Mouse (Mus musculus): ENCODE measurements around the gene Slc9a1. TPM values are rescaled to one million over a fixed set of nuclear protein-coding genes. Genes with fewer than 3 reads are reported as not detected.

Slc9a1 gene
- polyA plus RNA-seq, 1 experiment from 2014 or later, result 9.3 TPM

- 47% methylated on average over 6 of the region's 6 CpGs for WGBS
- H3K9me3 ChIP-seq, result no peaks in the 10 kb centered on the region
- H3K4me2 ChIP-seq, result 0 out of 2 replicates have a peak overlapping the region, but pooled peaks have one; percentile 1
- peak; percentile 47; the same call in 1 of the 2 replicates for ATAC-seq (ENCODE audit: insufficient read depth, low FRiP score, low read depth)
- peaks cover 26% of the 10 kb centered on the region for H3K4me1 ChIP-seq
- H3K27me3 ChIP-seq (replicated peaks), result no peaks in the 10 kb centered on the region
- H3K9ac ChIP-seq, result no peak overlapping the region
- H3K36me3 ChIP-seq, result no peaks in the 10 kb centered on the region
- peak overlapping the region; percentile 70 for H3K27ac ChIP-seq
- H3K4me3 ChIP-seq (replicated peaks), result no peak overlapping the region
These were observed 37.7 kb downstream of the Slc9a1 start for GRCm38 (mm10) chr4:133407114-133407787.

GRCm38 (mm10) chr4:133408006-133408405, 38.5 kb downstream of the Slc9a1 start:
- WGBS, result 37% methylated on average over 7 of the region's 7 CpGs
- Histone ChIP-seq H3K9me3 (no peaks in the 10 kb centered on the region), H3K4me3 (replicated peaks) (no peak overlapping the region), H3K4me2 (0 out of 2 replicates have a peak overlapping the region, but pooled peaks have one; percentile 1), H3K27me3 (replicated peaks) (no peaks in the 10 kb centered on the region), H3K4me1 (peaks cover 26% of the 10 kb centered on the region), H3K36me3 (no peaks in the 10 kb centered on the region; the same call in 1 of the 2 replicates), H3K27ac (peak overlapping the region; percentile 70), H3K9ac (no peak overlapping the region; the same call in 1 of the 2 replicates)
- no peak for ATAC-seq (ENCODE audit: insufficient read depth, low FRiP score, low read depth)

GRCm38 (mm10) chr4:133410994-133411393, 41.5 kb downstream of the Slc9a1 start:
- no peak overlapping the region for H3K9ac ChIP-seq
- no peak overlapping the region for H3K4me2 ChIP-seq
- WGBS, result 87% methylated on average over 14 of the region's 14 CpGs
- peaks cover 26% of the 10 kb centered on the region for H3K4me1 ChIP-seq
- H3K9me3 ChIP-seq, result no peaks in the 10 kb centered on the region
- no peak overlapping the region for H3K4me3 ChIP-seq (replicated peaks)
- H3K27ac ChIP-seq, result no peak overlapping the region
- ATAC-seq (ENCODE audit: insufficient read depth, low FRiP score, low read depth), result no peak
- no peaks in the 10 kb centered on the region for H3K27me3 ChIP-seq (replicated peaks)
- no peaks in the 10 kb centered on the region; the same call in 1 of the 2 replicates for H3K36me3 ChIP-seq

- ATAC-seq (ENCODE audit: insufficient read depth, low FRiP score, low read depth), result no peak
- Histone ChIP-seq H3K36me3 (no peaks in the 10 kb centered on the region; the same call in 1 of the 2 replicates), H3K27ac (no peak overlapping the region), H3K9ac (no peak overlapping the region), H3K4me2 (no peak overlapping the region), H3K4me1 (peaks cover 17% of the 10 kb centered on the region), H3K9me3 (no peaks in the 10 kb centered on the region), H3K4me3 (replicated peaks) (no peak overlapping the region), H3K27me3 (replicated peaks) (no peaks in the 10 kb centered on the region)
- WGBS, result 90% methylated on average over 14 of the region's 14 CpGs
These were observed 42.6 kb downstream of the Slc9a1 start for GRCm38 (mm10) chr4:133412096-133412495.

- Histone ChIP-seq H3K9me3 (no peaks in the 10 kb centered on the region), H3K27ac (no peak overlapping the region), H3K4me1 (peaks cover 9% of the 10 kb centered on the region), H3K4me3 (replicated peaks) (no peak overlapping the region), H3K27me3 (replicated peaks) (no peaks in the 10 kb centered on the region), H3K36me3 (no peaks in the 10 kb centered on the region; the same call in 1 of the 2 replicates), H3K4me2 (no peak overlapping the region), H3K9ac (no peak overlapping the region)
- WGBS, result 80% methylated on average over 16 of the region's 16 CpGs
- ATAC-seq (ENCODE audit: insufficient read depth, low FRiP score, low read depth), result no peak
These were observed 43.4 kb downstream of the Slc9a1 start for GRCm38 (mm10) chr4:133412575-133413540.

- Histone ChIP-seq H3K4me1 (0 out of 2 replicates have a peak, but pooled peaks cover 3% of the 10 kb centered on the region), H3K4me2 (no peak overlapping the region), H3K4me3 (replicated peaks) (no peak overlapping the region), H3K27ac (no peak overlapping the region), H3K27me3 (replicated peaks) (no peaks in the 10 kb centered on the region), H3K9ac (no peak overlapping the region), H3K36me3 (peaks cover 7% of the 10 kb centered on the region; the same call in 1 of the 2 replicates), H3K9me3 (no peaks in the 10 kb centered on the region)
- ATAC-seq (ENCODE audit: insufficient read depth, low FRiP score, low read depth), result no peak
- 92% methylated on average over 7 of the region's 7 CpGs for WGBS
These were observed 44.1 kb downstream of the Slc9a1 start for GRCm38 (mm10) chr4:133413617-133414016.

- H3K9ac ChIP-seq, result no peak overlapping the region
- no peak overlapping the region for H3K27ac ChIP-seq
- H3K4me3 ChIP-seq (replicated peaks), result no peak overlapping the region
- no peak for ATAC-seq (ENCODE audit: insufficient read depth, low FRiP score, low read depth)
- no peaks in the 10 kb centered on the region for H3K27me3 ChIP-seq (replicated peaks)
- H3K36me3 ChIP-seq, result peaks cover 8% of the 10 kb centered on the region; the same call in 1 of the 2 replicates
- H3K9me3 ChIP-seq, result no peaks in the 10 kb centered on the region
- WGBS, result 50% methylated on average over 4 of the region's 4 CpGs
- H3K4me1 ChIP-seq, result 0 out of 2 replicates have a peak, but pooled peaks cover 3% of the 10 kb centered on the region
- no peak overlapping the region for H3K4me2 ChIP-seq
These were observed 45.4 kb downstream of the Slc9a1 start for GRCm38 (mm10) chr4:133414920-133415319.

- ATAC-seq (ENCODE audit: insufficient read depth, low FRiP score, low read depth), result no peak
- H3K4me2 ChIP-seq, result no peak overlapping the region
- H3K4me3 ChIP-seq (replicated peaks), result no peak overlapping the region
- no peaks in the 10 kb centered on the region for H3K27me3 ChIP-seq (replicated peaks)
- H3K4me1 ChIP-seq, result no peaks in the 10 kb centered on the region
- no peaks in the 10 kb centered on the region for H3K9me3 ChIP-seq
- peaks cover 34% of the 10 kb centered on the region for H3K36me3 ChIP-seq
- H3K27ac ChIP-seq, result no peak overlapping the region
- WGBS, result 67% methylated on average over 14 of the region's 14 CpGs
- no peak overlapping the region for H3K9ac ChIP-seq
These were observed 50.0 kb downstream of the Slc9a1 start for GRCm38 (mm10) chr4:133419312-133420004.

GRCm38 (mm10) chr4:133421989-133422388, 52.5 kb downstream of the Slc9a1 start:
- H3K27ac ChIP-seq, result no peak overlapping the region
- no peak overlapping the region for H3K4me2 ChIP-seq
- ATAC-seq (ENCODE audit: insufficient read depth, low FRiP score, low read depth), result no peak
- H3K27me3 ChIP-seq (replicated peaks), result no peaks in the 10 kb centered on the region
- peaks cover 34% of the 10 kb centered on the region for H3K36me3 ChIP-seq
- no peak overlapping the region for H3K4me3 ChIP-seq (replicated peaks)
- H3K4me1 ChIP-seq, result no peaks in the 10 kb centered on the region
- 90% methylated on average over 12 of the region's 12 CpGs for WGBS
- no peaks in the 10 kb centered on the region for H3K9me3 ChIP-seq
- no peak overlapping the region for H3K9ac ChIP-seq

- H3K4me2 ChIP-seq, result no peak overlapping the region
- no peak for ATAC-seq (ENCODE audit: insufficient read depth, low FRiP score, low read depth)
- no peak overlapping the region for H3K9ac ChIP-seq
- no peak overlapping the region for H3K27ac ChIP-seq
- no peaks in the 10 kb centered on the region for H3K4me1 ChIP-seq
- 78% methylated on average over 15 of the region's 15 CpGs for WGBS
- no peaks in the 10 kb centered on the region for H3K9me3 ChIP-seq
- no peaks in the 10 kb centered on the region for H3K27me3 ChIP-seq (replicated peaks)
- no peak overlapping the region for H3K4me3 ChIP-seq (replicated peaks)
- H3K36me3 ChIP-seq, result peaks cover 34% of the 10 kb centered on the region
These were observed 53.1 kb downstream of the Slc9a1 start for GRCm38 (mm10) chr4:133422601-133423000.

- Histone ChIP-seq H3K4me1 (no peaks in the 10 kb centered on the region), H3K9me3 (no peaks in the 10 kb centered on the region), H3K4me3 (replicated peaks) (no peak overlapping the region), H3K36me3 (peaks cover 32% of the 10 kb centered on the region), H3K27me3 (replicated peaks) (no peaks in the 10 kb centered on the region), H3K4me2 (no peak overlapping the region), H3K9ac (no peak overlapping the region), H3K27ac (no peak overlapping the region)
- no peak for ATAC-seq (ENCODE audit: insufficient read depth, low FRiP score, low read depth)
- WGBS, result 38% methylated on average over 6 of the region's 6 CpGs
These were observed 53.6 kb downstream of the Slc9a1 start for GRCm38 (mm10) chr4:133423108-133423507.

All from stomach, embryonic 15.5 days (tissue).